Mouse (Mus musculus): ENCODE results near the gene Tmem218.

The Tmem218 gene

GRCm38 (mm10) chr9:37207929-37208411 lies at the start of gene Tmem218:
Gene Tmem218, plus strand, starts transcription at chr9:37208223.
- DNase-seq (ENCODE audit: low spot score in 2 of 2): peak; percentile 88 to 98

- no peak for DNase-seq (ENCODE audit: low spot score in 2 of 2)
Measured at GRCm38 (mm10) chr9:37160686-37161085, 47.3 kb upstream of the Tmem218 start.

GRCm38 (mm10) chr9:37166899-37167298 lies 41.1 kb upstream of the Tmem218 start:
- DNase-seq (ENCODE audit: low spot score in 2 of 2): no peak

DNA sequence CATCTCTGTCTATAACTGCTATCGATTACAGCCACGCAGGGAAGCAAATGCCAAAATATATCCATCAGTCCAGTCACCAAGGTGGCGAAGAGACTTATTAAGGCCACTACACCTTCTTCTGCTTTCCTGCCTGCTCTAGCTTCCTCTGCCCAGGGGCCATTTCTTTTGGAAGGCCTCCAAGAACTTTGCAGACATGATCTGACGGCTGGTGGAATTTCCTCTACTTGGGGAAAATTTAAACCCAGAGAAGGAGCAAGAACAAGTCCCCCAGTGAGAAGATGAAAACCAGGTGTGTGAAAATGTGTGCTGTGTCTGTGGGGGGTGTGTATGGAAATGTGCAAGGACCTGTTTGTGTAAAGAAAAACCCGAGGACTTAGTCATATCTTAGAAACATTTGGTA lies 34.6 kb upstream of the Tmem218 start:
- DNase-seq (ENCODE audit: low spot score in 2 of 2): no peak

DNA sequence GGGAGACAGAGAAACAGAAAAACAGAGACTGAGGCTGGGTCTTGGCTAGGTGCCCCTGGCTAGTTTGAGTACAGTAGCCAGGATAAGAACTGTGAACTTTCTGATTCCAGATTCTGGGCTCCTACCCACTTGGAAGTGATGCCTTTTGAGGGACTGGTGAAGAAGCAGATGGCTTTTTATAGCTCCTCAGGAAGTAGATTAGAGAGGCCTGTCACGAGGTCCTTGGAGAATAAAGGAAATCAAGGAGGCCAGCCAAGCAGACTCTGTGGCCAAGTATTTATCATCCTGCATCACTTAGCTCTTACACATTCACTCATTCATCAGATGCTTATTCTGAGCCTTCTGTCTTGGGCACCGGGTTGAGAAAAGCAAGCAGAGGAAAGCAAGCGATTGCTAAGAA lies 32.0 kb upstream of the Tmem218 start:
- peak in 1 of 2 experiments; percentile 17 for DNase-seq (ENCODE audit: low spot score in 2 of 2)

DNA sequence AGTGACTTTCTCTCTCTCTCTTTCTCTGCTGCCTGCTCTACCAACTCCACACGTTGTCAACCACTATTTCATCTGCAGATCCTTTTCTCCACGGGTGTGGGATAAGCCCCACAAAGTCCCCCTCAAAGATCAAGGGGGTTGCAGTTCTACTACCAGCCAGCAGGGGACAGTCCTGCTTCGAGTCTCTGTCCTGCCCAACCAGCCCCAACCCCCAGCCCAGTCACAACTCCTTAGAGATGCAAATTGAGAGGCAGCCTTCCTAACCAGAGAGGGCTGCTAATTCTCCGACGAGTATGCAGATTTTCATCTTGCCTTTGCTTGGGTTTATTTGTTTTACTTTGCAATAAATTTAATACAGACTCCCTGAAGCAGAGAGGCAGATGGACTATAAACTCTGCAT lies 30.9 kb upstream of the Tmem218 start:
- peak; percentile 61 to 77 for DNase-seq (ENCODE audit: low spot score in 2 of 2)

DNA sequence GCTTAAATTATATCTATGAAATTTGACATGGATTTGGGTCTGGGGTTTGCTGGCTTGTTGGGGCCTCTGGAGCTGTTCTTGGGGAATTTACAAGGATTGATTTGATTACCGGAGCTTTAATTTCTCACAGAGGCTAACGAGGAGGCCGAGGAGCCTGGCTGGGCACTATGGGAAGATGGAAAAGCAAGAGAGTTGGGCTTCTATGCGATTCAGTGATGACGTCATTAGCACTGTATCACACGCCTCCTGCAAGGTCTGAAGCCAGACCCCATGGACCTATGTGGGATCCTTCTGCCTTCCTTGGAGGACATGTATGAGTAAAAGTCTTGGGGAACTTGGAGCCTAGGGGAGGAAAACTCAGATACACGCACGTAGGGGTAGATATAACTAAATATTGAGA lies 30.5 kb upstream of the Tmem218 start:
- DNase-seq (ENCODE audit: low spot score in 2 of 2): peak in 1 of 2 experiments; percentile 9

DNA sequence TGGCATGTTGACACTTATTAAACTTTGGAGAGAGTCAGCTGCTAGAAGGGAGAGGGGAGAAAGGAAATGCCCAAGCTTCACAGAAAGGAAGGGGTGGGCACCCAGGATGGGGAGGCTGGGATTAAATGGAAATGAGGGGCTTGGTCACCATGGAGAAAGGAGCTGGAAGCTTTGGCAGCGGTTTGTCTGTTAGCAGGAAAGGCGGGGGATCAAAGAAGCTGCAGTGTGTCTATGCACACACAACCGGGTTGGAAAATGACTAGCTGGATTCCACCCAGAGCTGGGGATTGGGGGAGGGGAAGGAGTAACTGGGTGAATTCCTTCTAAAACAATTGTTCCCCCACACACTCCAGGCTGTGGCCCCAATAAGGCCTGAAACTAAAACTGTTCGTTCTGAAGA lies 29.1 kb upstream of the Tmem218 start:
- DNase-seq (ENCODE audit: low spot score in 2 of 2): peak in 1 of 2 experiments; percentile 42

- no peak for DNase-seq (ENCODE audit: low spot score in 2 of 2)
Measured at GRCm38 (mm10) chr9:37179596-37179995, 28.4 kb upstream of the Tmem218 start.

DNA sequence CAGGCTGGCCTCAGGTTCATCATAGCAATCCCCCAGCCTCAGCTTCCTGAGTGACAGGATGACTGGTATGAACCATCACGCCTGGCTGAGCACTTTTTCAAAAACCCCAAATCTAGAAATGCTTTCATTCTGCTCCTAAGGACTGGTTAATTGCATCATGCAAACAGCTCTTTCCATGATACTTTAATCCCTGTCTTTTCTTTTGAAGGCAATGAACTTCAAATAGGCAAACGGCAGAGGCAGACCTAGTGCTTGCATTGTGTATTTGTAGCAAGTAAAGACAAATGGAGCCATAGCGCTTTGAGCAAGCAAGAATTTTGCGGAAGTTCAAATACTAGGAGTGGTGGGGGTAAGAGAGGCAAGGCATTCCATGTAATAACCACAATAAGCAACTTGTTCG lies 26.4 kb upstream of the Tmem218 start:
- DNase-seq (ENCODE audit: low spot score in 2 of 2): no peak

GRCm38 (mm10) chr9:37183176-37183575 lies 24.8 kb upstream of the Tmem218 start:
- no peak for DNase-seq (ENCODE audit: low spot score in 2 of 2)

DNA sequence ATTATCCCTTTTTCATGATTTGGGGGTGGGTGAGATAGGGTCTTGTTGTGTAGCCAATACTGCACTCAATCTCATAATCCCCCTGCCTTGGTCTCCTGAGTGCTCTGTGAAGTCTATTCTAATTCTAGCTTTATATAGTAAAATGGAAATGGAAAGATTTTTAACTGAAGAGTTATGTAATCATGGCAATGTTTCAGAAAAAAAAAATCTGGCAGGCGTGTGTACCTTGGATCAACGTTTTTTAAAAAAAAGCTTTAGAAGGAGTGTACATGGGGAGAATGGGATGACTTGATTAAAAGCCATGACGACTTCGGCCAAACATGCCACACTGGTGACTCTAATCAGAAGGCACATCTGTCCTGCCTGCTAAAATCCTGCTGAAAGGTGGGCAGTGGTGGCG lies 20.6 kb upstream of the Tmem218 start:
- DNase-seq (ENCODE audit: low spot score in 2 of 2): peak in 1 of 2 experiments; percentile 10

GRCm38 (mm10) chr9:37188024-37188423 lies 20.0 kb upstream of the Tmem218 start:
- no peak for DNase-seq (ENCODE audit: low spot score in 2 of 2)

GRCm38 (mm10) chr9:37197067-37197466 lies 11.0 kb upstream of the Tmem218 start:
- DNase-seq (ENCODE audit: low spot score in 2 of 2): no peak

GRCm38 (mm10) chr9:37200414-37200813 lies 7.6 kb upstream of the Tmem218 start:
- DNase-seq (ENCODE audit: low spot score in 2 of 2): no peak

DNA sequence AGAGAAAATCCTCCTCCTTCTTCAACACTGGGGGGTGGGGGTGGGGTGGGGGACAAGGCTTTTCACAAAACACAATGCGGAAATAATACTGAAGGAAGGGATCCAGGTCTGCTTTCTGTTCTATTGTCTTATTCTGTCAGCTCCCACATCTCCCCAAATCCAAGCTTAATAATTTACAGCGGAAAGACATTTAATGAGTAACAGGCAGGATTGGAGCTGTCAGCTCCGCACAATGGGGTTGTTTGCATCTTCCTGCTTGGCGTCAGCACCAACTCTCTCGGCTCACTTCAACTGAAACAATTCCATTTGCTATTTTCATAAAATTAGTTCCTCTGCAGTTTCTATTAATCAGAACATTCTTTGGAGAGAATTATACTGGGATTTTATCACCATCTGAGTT lies 4.1 kb upstream of the Tmem218 start:
- DNase-seq (ENCODE audit: low spot score in 2 of 2): no peak

DNA sequence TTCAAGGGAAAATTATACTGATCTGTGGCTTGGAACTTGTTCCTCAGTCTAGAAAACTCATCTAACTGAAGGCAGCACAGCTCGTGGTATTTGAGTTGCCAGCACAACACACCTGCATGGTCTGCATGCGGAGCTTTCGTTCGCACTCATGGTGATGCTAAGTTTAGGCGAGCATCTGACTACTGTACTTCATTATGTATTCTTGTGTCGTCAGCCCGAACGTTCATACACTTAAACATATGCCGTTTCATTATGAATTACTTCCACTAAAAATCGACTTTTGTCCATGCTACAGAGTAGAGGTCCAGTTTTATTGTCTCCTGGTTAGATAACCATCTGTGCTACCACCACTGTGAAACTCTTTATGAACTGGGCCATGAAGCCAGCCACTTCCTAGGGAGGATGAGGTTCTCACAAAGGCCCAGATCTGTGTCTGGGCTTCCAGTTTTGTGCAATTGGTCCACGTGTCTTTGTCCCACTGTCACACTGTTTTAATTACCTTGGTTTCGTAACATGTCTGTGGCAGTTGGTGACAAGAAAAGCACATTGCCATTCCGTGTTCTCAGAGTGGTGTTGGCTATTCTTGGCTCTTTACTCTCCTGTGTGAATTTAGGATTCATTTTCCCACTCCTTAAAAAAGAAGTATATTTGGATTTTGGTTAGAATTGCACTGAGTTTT lies 5.2 kb downstream of the Tmem218 start:
- peak in 1 of 2 experiments; percentile 74 for DNase-seq (ENCODE audit: low spot score in 2 of 2)

- DNase-seq (ENCODE audit: low spot score in 2 of 2): no peak
Measured at GRCm38 (mm10) chr9:37214327-37215060, 6.5 kb downstream of the Tmem218 start.

DNA sequence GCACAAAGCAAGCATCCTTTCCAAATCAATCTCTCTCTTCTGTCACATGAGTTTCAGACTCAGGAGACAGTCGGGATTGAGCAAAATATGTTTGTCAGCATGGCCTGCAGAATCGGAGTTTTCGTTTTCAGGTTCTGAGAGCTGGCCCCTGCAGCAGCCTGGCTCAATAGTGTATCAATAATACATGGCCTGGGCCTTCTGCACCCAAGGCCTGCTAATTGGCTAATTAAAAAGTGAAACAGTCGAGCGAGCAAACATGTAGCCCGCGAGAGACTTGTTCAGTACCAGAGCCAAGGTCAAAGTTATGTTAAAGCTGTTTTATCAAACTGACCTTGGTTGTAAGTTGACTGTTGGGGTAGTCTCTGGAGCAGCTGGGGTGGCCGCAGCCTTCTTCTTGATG lies 12.7 kb downstream of the Tmem218 start:
- DNase-seq (ENCODE audit: low spot score in 2 of 2): no peak

DNA sequence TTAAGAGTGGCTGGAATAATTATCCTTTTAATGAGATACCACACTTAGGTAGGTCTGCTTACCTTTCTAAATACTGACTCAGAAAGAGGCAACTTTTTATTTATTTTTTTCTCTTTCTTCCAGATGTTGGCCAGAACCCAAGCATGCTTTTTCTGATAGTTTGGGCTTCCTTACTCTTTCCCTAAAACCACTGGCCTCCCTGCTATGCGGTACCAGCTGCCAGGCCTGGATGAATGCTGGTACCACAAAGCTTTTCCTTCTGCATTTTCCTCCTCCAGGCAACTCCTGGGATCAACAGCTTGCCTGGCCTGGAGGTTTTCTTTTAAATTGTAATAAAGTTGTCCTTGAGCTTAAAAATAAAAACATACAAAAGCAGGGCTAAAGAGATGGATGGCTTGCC lies 17.6 kb downstream of the Tmem218 start:
- DNase-seq (ENCODE audit: low spot score in 2 of 2): no peak

- DNase-seq (ENCODE audit: low spot score in 2 of 2): peak; percentile 66 to 84
Measured at GRCm38 (mm10) chr9:37229880-37230325, 21.9 kb downstream of the Tmem218 start.

DNA sequence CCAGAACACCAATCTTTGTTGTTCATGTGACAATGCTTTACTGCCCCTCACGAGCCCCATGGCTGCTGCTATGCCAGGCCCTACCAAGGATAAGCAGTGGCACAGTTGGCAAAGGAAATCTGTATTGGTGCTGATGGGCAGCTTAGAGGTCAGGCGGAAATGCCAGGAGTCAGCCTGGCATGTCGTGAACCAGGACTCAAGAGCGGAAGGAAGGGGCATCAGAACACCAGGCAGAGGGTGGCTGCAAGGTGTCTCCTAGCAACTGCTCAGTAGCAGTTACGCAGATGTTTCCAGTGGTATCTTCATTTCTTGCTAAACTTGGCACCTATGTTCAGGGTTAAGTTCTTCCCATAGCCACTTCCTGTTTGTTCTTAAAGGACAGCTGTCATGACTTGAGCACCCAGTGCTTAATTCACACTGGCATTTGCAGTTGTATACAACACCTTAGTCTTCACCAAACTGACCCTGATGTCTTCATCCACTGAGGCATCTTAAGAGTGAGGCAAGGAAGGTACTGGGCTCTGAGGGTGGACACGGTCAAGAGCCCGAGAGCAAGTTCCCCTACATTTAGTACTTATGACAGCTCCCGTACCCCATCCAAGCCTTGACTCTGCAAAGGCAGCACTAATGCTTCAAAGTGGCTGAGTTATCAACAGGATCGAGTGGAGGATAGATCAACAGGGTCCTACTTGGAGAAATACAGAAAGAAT lies 22.6 kb downstream of the Tmem218 start:
- no peak for DNase-seq (ENCODE audit: low spot score in 2 of 2)

Data from frontal cortex, postnatal 36 days (tissue).